Mouse (Mus musculus) lung, postnatal 14 days (tissue): ENCODE results near the gene 1700029J07Rik.
A peak's percentile ranks its signal among the peaks of the same experiment; 100 is the strongest.

ENCODE experiments used
- DNase-seq: peaks from one replicate; pipeline ENCODE4 v3.0.0; 2021

Gene 1700029J07Rik

DNA sequence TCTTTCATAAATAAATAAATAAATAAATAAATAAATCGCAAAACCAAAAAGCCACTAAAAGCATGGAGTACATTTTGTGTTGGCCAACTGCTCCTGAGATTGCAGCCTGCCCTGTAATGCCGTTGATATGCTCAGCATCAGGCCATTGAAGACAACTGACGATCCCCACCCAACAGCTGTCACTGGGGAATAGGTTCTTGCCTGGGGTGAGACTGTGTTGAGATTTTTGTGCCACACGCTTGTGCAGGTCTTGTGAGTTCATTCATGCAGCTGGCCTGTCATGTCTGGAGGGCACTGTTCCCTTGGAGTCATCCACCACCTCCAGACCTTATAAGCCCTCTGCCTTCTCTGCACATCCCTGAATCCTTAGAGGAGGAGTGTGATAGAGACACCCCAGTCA, 28.8 kb downstream of the 1700029J07Rik start:
- no peak for DNase-seq

DNA sequence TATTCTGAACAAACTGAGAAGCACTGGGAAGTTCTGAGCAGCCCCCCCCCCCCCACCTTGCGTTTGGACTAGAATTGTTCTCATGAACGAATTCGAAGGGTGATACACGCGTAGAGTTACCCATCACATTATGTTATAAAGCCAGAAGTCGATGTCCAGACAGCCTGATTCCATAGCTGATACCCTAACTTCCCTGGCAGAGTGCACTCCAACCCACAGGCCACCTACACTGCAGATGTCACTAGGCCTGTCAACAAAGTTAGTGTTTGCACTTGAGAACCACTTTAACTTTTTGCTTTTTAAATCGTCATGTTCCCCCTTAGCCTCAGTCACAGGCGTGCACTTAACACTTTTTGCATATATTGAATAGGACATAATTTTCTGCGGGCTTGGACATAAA, 38.1 kb downstream of the 1700029J07Rik start:
- no peak for DNase-seq

DNA sequence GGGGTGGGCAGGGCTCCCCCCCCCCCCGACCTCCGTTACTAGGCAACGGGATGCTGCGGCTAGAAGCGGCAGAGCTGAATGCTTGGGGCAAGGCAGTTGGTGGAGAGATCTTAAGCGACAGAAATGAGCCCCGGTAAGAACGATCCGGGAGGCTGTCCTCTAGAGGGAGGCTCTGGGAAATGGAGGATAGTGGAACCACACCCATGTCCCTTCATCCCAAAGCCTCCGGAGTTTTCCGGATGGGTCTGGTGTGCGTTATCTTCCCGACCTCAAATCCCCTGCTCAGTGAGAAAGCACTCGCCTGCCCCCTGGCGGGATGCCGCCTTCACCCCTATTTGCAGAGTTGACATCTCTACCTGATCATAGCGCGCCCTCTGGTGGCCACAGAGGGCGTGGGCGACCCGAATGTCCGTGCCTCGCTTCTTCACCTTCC, 40.5 kb downstream of the 1700029J07Rik start, which contains the start of gene Ccdc110:
Gene Ccdc110 (plus strand): TSS at position 38 of the 433 bp plus-strand sequence.
- peak; percentile 99 for DNase-seq

DNA sequence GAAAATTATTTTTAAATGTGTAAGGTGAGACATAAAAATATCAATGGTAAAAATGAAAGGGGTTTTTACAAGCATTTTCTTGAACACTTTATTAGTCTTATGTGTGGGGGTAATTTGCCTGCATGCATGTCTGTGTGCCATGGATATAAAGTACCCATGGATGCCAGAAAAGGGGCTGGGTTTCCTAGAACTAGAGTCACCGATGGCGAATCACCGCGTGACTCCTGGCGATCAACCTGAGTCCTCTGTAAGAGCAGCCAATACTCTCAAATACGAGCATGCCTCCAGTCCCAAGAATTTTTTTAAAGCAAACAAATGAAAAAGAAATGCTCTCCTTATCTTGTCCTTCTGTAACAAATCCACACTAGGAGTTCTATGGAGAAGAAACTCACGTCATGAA, 52.9 kb downstream of the 1700029J07Rik start:
- no peak for DNase-seq

DNA sequence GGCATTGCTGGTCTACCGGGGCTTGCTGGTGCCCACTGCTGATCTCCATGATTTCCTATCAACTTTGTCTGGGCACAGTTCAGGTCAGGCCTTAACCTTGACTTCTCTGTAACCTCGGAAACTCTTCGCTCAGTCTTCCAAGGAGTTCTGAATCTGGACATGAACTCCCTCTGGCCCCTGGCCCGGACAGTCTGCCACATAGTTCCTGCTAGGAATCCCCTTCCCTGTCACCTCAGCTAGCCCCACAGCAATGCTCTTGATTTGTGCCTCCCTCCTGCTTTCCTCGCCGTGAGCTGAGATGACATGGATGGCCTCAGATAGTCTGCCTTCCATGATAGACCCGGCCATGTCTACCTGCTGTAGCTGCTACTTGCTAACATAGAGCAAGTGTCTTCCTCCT, 54.7 kb downstream of the 1700029J07Rik start:
- no peak for DNase-seq

DNA sequence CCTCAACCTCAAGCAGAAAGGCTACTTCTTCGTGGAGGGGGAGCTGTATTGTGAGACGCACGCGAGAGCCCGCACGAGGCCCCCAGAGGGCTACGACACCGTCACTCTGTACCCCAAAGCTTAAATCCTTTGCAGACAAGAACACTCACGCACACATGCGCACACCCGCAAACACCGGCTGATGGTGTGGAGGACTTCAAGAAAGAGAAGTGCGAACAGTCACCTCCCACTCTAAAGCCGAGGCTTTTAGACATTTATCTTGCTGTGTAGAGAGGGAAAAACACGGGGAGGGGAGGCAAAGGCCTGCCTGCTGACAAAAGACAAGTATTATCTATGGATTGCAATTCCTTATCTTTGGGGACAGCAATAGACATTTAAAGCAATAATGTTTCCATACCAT, 56.2 kb downstream of the 1700029J07Rik start:
- DNase-seq = no peak

DNA sequence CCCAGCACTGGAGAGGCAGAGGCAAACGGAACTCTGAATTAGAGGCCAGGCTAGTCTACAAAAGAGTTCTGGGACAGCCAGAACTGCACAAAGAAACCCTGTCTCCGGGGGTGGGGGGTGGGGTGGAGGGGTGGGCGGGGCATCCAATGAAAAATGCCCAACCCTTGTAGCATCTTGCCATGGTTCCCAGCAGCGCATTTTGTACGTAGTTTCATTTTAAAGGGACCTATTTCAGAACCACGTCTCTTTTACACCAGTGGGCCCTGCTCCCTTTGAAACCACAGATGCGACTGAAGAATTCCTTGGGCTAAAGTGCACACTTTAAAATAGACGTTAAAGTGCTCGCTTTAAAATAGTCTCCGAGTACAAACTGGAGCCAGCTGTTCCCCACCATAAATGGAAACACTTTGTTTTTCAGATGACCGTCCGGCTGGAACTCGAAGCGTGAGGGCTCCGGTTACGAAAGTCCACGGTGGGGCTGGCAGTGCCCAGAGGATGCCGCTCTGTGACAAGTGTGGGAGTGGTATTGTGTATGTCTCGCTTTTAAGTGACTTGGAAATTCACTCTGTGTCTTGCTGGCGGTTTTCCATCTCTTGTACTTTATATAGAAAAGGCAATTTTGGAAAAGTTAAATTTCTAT, 57.9 kb downstream of the 1700029J07Rik start:
- DNase-seq = peak; percentile 34

DNA sequence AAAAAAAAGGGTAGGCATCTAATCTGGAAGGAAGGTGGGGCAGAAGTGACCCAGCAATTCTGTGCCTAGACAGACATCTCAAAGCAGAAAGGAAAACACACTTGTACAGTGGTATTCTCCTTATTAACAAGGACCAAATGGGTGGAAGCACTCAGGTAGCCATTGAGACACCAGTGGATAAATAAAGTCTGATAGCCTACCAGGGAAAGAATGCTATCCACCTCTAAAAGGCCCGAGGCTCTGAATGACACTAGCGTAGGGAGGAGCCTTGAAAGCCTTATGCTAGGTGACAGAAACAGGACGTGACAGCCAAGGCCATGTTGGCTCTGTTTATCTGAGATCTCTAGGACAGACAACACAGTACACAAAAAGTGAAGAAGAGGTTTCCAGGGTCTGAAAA, 58.6 kb downstream of the 1700029J07Rik start:
- no peak for DNase-seq

DNA sequence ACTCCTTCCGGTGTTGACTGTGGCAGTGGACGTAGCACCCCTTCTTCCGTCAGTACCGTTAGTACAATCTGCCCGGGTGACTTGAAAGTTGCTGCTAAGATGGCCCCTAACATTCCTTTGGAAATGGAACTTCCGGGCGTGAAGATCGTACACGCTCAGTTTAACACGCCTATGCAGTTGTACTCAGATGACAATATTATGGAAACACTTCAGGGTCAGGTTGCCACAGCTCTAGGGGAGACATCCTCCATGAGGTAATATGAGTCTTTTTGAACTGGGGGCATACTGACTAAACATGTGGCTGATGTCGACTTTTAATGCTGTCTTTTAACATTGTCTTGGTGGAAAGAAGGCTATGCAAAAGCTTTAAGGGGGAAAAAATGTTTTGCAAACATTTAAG, 61.3 kb downstream of the 1700029J07Rik start:
- DNase-seq = no peak

DNA sequence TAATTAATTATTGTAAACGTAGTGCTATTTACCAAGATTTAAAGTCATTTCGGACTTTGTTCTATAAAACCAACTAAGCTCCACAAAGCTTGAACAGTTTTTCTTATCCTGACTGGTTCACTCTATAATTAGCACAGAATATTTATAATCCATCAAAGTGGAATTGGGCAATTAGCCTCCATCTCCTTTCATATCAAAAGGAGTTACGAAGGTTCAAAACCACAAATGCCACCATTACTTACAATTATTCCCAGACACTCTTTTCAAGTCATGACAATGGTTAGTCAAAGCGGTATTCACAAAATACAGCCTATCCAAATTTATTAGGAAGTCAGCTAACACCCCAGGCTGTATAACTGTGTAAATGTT, 68.8 kb downstream of the 1700029J07Rik start:
- no peak for DNase-seq

DNA sequence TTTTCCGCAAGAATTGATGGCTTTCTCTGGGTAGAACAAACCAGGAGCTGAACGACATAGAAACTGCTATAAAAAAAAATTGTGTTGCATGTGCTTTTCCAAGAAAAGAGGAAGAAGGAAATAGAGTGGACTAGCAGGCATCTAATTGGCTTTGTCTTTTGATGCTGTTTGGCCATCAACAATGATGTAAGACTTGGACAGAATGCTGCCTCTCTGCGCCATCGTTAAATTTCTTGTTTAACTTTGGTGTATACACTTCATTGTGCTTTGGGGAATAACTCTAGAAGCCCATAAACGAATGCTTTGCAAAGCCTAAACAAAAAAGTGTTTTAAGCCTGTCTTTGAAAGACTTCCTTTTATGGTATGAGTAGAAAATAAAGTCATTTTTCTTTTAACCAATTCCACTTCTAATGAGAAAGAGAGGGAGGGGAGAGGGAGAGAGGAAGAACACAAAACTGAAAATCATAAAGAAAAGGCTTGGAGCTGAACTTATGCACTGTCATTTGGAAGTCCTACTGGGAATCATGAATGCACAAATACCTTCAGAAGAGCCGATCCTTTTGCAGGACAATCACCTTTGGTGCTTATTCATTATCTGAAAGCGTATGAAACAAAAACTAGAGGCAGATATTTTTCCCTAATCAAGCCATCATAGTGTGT, 69.3 kb downstream of the 1700029J07Rik start:
- DNase-seq = no peak

DNA sequence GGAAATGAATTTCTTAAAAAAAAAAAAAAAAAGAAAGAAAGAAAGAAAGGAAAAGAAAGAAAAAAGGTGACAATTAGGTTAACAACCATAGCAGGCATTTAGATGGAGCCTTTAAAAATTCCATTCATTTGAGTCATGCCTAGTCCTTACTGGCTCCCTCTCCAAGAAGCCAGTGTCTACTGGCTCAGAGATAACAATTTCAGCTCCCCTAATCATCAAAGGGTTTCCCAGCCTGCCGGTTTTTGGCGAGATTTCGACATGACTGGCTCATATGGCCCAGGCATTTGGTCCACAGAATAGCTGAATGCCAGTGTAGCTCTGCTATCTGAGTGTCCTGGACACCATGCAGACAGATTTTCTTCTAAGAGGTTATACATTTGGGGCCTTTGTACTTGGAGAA, 71.4 kb downstream of the 1700029J07Rik start:
- DNase-seq = peak; percentile 21
